Mouse (Mus musculus): ENCODE data around the gene Dhx33. TPM values are rescaled to one million over a fixed set of nuclear protein-coding genes. Genes with fewer than 3 reads are reported as not detected.
A peak's percentile ranks its signal among the peaks of the same experiment; 100 is the strongest.

Gene Dhx33
- total RNA-seq (2021) = 10 to 100 TPM; 59.0 to 70.6 TPM

DNA sequence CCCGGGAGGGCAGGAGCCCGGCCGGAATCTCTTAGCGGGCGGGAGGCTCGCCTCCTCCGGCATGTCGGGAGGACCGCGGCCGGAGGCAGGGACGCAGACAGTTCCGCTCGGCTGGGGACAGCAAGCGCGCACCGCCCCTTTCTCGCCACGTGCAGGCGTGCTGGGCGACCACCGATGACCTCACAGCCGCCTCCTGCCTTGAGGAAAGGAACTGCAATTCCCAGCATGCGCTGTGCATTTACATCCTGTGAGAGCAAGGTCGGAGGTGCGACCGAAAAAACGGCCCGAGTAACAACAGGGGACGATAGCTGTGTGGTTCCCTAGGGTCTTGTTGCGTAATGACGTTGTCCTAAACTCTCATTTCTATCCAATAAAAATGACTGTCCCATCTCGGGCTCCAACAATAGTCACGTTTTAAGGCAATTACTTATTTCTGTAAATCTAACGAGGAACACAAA is at the start of gene Dhx33:
Gene Dhx33, minus strand, starts transcription at position 122 of the 458 bp plus-strand sequence.
- DNase-seq = peak; percentile 96 to 97

DNA sequence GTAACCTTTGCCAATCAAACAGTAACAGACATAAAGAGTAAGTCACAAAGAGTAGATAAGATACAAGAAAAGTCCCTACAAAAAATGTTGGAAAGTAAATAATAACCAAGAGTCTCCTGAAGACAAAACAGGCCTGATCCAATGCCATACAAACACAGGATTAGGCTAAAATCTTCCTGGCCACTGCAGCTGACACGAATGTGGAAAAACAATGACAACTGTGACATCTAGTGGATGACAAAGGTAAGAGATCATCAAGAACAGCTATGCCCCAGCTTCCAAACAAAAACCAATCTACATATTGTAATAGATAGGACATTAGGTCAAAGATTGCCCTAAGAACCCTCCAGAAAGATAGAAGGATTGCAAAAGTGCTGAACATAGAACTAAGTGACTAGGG is 48.3 kb upstream of the Dhx33 start:
- DNase-seq = no peak

DNA sequence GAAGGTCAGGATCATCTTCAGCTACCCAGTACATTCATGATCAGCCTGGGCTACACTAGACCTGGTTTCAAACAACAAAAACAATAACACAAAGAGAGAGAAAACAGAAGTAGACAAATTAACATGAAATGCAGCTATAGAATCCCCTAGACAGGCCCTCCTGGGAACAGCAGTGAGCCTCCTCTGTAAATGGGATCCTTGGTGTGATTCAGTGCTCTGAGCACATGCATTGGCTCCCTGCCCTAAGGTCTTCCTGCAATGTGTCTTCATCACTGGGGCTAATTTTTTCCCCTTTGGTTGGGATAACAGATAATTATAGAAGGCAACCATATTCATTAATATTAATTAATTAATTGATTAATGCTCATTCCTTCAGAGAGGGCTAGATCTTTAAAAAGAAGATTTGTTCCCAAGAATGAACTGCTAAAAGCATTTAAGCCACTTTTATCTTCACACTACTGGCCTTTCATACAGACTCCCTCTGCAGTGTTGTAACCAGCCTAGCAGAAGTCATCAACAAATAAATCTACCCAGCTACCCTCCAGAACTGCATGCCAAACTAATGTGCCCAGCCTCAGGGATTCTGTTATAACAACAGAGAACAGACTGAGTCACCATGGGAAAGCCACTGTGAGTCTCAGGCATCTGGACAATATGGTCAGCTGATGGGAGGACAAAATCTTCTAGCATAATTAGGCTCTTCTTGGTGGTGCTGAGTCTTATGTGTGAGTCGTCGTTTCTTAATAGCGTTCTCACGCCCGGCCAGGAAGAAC is 35.5 kb upstream of the Dhx33 start:
- DNase-seq = no peak

DNA sequence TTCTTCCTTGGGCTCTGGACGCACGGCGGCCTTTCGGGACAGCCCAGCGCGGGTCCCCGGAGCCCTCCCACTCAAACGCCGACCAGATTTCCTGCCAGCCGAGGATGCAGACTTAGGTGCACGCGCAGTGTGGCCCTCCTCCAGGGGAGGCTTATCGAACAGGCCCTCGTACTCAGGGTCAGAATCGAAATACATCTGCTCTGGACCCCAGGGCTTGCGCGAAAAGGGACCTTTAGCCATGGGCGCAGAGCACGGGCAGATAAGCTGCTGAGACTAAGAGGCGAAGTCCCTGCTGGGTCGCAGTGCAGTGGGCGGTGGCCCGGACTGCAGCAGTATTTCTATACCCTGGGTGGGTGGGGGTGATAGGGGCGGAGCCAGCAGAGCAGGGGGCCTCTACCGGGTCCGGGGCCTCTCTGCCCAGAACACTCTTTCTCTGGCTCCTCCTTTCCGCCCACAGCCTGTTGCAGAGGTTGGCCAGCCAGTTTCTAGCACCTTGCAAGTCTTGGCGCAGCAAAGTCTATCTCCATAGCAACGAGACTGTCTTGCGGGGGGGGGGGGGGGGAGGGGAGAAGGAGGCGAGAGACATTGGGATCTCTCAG is 29.0 kb upstream of the Dhx33 start, which contains the start of gene 6330403K07Rik:
Gene 6330403K07Rik, minus strand, starts transcription at position 351 of the 599 bp plus-strand sequence.
- DNase-seq = peak; percentile 47 to 53

DNA sequence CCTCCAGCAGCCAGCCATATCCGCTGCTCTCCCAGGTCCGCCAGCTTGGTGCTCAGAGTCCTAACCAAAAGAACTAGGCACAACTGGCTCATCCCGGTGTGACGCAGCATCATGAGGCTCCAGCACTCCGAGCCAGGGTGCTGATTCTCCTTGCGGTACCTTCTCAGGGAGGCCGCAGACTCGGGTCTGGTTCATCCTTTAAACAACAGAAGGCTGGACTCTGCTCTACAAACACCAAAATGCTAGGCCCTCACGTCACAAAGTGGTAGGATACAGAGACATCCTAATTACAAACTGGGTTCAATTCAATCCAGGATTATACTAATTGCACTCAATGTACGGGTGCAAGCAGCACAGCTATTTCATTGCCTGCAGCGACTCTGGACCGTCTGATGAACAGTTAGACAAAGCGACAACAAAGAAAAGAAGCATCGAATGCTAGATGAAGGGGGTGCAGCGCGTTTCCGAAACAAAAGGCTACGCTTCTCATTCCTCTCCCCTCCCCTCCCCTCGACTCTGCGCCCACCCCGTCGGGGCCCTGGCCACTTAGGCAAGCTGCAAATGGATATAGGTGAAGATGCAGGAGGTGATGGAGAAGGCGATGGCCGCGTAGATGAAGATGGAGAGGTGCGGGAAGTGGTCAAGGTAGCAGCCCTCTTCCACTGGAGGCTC is 28.4 kb upstream of the Dhx33 start:
- DNase-seq = peak; percentile 42 to 43

DNA sequence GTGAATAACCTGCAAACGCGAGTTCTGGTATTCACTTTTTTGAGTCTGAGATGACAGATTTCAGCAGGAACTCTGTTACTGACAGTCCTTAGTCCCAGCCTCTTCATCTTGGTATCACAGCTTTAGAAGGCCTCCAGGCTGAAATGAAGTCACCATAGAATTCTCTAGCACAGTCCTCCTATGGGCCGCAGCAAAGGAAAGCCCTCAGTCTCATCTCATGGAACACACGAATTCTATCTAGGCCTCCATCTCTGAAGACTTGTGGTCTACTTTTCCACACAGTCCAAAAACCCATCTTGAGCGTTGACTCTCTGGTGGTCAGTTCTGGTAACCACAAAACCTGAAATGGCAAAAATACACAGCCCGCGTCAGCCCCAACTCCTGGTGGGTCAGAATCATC is 27.8 kb upstream of the Dhx33 start:
- no peak for DNase-seq

DNA sequence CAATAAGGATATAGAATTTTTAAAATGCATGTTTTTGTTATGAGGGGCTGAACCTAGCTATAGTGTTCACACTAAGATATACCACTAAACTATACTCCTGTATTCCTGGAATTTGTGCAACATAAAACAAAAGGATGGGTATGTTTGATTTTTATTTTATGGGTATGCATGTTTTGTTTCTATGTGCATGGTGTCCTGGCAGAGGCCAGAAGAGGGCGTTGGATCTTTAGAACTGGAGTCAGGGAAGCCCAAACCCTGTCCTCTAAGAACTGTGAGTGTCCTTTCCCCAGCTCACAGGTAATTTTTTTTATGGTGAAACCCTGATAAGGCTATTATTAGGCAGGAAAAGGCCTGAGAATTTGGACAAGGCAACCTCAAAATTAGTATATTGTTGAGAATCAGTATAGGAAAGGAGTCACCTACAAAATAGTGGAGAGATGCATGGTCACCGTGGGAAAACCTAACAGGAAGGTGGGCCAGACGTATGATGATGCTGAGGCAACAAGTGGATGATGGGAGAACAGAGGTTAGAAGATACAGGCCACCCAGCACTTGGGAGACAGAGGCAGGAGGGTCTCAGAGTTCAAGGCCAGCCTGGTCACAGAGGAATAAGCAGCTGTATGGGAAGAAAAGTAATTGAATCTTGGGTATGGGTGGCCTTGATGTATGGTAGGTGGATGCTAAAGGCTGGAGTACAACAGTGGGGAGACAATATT is 25.3 kb upstream of the Dhx33 start:
- DNase-seq = no peak

DNA sequence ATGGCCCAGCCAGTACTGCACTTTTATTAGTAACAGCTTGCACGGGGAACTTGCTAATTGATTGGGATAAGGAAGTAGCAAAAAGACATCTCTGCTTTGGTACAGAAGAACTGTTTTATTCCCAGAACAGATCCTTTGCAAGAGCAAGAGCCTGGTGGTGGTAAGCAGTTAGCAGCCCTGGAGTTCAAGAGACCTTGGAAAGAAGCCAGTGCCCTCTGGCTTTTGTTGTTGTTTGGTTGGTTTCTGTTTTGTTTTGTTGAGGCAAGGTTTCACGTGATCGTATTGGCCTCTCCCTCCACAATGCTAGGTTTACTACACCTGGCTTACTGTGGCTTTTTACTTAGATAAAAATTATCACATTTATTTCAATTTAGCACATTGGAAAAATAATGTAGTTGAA is 24.0 kb upstream of the Dhx33 start:
- no peak for DNase-seq

DNA sequence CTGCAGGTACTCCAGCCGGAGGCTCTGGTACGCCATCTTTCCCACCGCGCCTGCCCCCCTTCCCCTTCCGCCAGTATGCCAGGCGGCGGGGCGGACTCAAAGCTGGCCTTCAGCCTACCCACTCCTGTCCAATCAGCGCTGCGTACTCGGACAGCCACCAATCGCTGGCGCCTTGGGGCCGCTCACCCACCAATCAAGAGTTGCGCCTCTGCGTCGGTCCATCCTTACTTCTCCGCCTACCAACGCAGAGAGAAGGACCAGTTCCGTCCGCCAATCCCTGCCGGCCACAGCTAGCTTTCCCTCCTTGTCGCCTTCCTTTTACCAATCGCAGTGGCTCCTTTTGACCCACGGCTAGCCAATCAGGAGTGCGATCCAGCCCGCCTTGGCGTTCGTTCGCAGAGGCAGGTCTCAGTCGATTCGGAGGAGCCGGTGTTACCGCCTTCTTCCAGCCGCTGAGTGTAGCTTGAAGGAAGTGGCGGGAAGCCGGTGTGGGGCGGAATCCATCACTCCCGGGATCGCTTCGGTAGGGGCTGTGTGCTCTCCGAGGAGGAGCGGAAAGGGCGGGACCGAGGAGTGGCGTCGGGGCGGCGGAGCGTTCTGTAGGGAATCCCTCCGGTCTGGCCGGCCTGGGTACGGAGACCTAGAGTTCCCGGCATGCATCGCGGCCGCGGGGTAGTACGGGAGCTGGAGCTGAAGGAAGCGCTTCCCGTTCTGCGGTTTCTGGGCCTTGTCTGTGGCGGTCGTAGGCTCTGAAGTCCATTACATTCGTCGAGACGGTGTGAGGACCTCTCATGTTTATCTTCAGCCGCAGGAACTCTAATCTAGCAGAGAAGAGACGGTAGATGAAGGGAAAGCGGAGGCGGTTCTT is 15.2 kb upstream of the Dhx33 start, which contains the start of the genes Mis12 and Derl2:
Gene Mis12, plus strand, starts transcription at position 411 of the 868 bp plus-strand sequence.
Gene Derl2, minus strand, starts transcription at position 641 of the 868 bp plus-strand sequence.
- DNase-seq = peak; percentile 98 to 99

DNA sequence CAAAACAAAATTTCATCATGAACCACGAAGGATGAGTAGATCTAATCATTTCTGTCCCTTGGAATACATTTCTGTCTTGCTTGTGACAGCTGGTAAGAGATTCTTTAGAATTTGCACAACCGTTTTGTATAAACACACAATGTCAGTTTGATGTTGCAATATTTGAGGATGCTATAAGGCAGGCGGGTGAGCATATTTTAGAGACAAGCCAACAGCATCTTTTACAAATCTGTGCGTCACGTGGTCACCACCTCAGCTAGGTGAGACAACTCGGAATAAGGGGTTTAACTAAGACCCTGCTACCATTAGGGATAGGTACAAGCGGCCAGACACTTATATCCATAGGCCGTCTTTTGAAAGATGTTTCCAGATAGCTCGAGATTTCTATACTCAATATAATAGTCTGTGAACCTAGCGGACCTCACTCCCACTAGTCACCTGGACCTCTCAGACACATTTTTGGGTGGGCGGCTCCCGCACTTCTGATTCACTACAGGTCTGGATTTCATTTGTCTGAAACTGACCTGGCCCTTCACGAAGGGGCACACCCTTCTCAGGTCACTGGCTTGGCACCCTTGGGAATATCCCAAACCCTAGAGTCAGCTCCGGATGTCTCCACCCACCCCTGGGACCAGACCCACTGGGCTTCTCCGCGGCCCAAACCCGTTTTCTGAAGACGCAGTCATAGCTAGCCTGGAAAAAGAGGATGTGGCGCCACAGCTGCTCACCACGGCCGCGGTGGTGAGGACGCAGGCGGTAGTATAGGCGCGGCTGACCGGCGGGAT is 14.4 kb upstream of the Dhx33 start:
- DNase-seq = no peak

DNA sequence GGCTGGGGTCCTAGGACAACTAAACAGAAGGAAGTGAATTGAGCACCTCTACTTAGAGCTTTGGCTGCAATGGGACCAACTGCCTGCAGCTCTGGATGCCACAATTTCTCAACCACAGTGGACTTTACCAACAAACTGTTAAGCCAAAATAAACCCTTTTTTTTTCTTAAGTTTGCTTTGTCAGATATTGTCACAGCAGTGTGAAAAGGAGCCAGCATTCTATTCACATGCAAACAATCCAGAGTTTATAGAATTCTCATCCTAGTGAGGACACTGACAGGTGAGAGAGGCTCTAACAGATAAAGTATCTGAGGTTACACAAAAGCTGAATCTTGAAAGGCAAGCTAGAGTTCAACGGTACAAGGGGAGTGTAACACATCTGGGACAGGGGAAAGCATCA is 12.8 kb upstream of the Dhx33 start:
- no peak for DNase-seq

DNA sequence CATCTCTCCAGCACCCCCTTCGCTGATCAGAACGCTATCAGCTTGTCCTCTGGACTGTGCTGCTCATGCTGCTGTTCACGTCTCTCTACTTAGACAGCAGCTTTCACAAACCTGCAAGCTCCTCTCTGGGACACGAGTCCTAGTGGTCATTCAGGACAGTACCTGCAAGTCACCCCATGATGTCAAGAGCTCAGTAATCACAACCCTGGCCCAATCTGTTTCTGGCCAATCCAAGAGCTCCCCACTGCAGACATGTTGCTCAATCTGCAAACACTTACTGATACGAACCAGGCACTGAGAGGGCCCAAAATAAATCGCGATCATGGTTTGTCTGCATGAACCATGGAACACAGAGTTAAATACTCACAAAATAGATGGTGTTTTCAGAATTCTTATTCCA is 8.5 kb upstream of the Dhx33 start:
- no peak for DNase-seq

DNA sequence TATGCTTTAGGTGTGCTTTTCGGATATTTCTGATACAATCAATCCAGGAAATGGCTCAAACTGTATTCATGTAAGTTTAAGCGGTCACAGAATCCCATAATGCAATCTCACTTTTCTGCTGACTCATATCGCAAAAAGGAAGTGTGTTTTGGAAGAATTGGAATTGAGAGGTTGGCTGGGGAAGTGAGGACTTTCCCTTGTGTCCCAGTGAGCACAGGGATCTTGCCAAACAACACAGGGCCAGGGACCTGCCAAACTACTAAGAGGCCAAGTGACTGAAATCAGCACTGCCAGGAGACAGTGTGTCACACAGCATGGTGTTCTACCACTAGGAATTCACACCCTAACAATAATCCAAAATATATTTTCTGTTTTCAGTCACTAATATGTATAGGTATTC is 4.1 kb upstream of the Dhx33 start:
- DNase-seq = no peak

DNA sequence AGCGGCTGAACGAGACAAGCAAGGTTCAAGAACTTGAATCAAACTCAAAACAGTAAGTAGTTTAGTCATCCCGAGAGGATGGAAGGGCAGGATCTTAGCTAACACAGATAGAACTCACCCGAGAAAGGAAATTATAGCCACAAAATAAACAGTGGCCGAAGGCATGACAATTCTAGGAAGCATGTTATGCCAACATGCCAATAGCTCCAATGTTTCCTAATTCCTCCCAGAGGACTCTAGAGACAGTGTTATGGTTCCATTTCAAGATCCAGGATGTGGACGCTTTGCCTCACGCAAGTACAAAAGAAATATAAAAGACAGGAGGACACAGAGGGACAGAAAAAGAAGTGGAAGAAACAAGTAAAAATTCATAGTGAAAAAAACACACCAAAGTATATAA is 3.6 kb upstream of the Dhx33 start:
- no peak for DNase-seq

DNA sequence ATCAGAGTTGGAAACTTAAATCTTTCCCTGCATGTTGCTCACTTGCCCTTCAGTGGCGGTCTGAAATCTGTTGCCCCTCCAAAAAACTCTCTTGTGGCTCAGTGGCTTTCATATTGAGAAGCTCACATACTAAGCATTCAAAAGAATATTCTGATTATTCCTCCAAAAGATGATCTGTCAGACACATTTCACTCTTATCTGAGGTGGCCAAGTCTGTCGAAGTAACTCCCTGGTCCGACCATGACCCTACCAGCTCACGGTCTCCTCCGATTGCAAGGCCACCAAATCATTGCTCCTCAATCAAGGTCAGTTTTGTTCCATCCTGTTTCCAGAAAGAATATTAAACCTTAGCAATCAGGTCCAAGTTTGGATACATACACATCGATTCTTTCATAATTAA is 2.8 kb upstream of the Dhx33 start:
- DNase-seq = no peak

DNA sequence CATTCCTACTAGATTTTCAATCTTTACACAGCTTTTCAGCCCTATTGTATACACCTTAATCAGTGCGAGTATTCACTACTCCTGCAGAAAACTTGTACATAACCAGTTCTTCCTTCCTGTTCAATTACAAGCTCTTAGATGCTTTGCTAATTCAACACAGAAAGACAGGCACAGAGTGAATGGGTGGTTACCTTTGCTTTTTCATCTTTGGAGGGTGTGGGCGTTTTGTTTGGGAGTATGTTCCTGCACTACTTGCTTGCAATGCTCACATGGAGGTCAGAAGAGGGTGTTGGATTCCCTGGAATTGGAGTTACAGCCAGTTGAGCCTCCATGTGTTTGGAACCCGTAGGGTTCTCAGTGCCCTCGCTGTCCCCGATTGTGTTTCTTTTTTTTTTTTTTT is 809 bp upstream of the Dhx33 start:
- DNase-seq = no peak

DNA sequence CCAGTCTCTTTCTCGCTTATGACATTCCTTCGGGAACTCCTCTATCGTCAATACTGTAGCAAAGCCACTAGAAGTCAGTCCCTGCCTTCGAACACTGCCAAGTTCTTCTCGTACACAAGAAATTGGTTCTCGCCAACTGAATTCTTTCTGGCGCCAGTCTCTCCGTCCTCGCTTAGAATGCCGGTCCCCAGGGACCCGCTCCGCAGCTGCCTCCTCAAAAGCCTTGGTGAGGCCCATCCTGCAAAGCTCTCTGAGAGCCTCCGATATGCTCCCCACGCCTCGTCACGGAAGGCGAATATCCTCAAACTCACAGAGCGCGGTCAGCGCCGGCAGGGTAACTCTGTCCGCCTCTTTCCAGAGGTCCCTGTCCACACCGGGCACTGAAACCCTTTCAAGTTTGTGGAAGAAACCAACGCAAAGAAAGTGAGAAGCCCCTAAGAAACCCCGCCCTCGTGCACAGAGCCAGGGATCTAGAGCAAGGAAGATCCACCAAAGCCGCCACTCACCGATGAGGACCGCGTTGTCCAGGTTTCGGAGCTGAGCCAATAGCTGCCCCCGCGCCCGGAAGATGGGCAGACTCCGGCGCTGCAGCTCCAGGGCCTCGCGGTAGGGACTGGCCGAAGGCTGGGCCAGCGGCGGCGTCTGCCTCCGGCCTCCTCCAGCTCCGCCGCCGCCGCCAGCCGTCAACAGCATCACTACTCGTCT is 474 bp downstream of the Dhx33 start:
- DNase-seq = no peak

DNA sequence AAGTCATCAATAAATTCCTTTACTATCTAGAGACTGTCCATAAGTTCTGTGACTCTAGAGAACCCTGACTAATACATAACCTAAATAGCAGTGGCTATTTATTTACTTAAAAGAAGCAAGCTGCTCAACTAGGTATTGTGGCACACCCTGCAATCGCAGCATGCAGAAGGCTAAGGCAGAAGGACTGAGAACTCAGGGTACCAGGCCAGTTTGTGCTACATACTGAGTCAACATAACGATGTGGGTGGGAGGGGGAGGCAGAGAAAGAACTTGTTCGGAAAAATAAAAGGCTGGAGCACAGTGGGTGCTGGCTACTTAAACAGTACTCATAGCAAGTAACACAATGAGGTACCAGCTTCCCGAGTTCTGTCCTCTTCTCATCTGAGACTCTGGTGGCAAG is 3.1 kb downstream of the Dhx33 start:
- DNase-seq = peak; percentile 66 to 75

DNA sequence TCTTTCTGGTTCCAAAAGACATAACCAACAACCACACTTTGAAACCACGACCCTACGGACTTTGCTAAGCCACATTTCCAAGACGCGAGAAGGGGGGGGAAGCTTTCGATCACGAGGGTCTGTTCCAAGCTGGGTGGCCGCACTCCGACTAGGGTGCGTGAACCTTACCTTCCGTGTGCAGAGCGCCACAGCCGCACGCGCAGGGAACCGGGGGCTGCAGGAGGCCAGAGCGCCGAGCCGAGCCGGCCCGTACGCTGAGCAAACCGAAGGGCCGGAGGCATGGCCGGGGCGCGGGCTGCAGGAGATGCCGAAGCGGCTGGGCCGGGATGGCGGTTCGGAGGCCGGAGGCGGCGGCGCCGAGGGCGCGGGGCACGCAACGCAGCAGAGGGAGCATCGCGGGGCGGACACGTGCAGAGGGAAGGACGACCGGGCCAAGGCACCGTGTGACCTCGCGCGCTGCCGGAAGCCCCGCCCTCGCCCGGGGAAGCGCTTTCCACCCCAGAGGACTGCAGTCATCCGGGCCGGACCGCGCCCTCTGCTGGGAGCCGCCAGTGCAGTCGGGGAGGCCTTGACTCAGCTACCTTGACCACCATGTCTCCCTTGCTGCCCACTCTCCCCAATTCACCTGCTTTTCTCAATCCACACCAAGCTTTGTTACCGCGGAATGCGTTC is 21.5 kb downstream of the Dhx33 start, which contains the start of gene C1qbp:
Gene C1qbp, minus strand, starts transcription at position 470 of the 672 bp plus-strand sequence.
- DNase-seq = peak; percentile 91 to 92

All from layer of hippocampus, postnatal 36 days (tissue).